Mouse (Mus musculus): ENCODE results near the gene Asl. TPM values are rescaled to one million over a fixed set of nuclear protein-coding genes. Genes with fewer than 3 reads are reported as not detected.

Gene Asl
- polyA plus RNA-seq, 1 experiment from 2014 or later, result 21.0 TPM

- ATAC-seq (replicated peaks; ENCODE audit: insufficient number of reproducible peaks, low FRiP score, low TSS enrichment, low read depth), result no peak
- Histone ChIP-seq H3K36me3 (replicated peaks; ENCODE audit: control insufficient read depth, insufficient read depth, low read depth, low read length) (no peaks in the 10 kb centered on the region), H3K27ac (replicated peaks; ENCODE audit: low read depth, low read length) (no peak overlapping the region), H3K9me3 (replicated peaks; ENCODE audit: control insufficient read depth, low read length) (no peaks in the 10 kb centered on the region), H3K4me3 (ENCODE audit: low read depth, low read length) (no peak overlapping the region), H3K4me2 (ENCODE audit: low read depth, low read length) (no peak overlapping the region), H3K9ac (replicated peaks; ENCODE audit: low read length) (no peak overlapping the region), H3K4me1 (ENCODE audit: control insufficient read depth, insufficient read depth, low read length) (no peaks in the 10 kb centered on the region), H3K27me3 (ENCODE audit: control insufficient read depth, insufficient read depth, low read length) (no peaks in the 10 kb centered on the region)
- no peak for DNase-seq (ENCODE audit: low spot score)
- 85% methylated on average over 4 of the region's 4 CpGs for WGBS
These were observed 54.7 kb downstream of the Asl start for GRCm38 (mm10) chr5:129974354-129974753.

GRCm38 (mm10) chr5:129971491-129971890 is 57.6 kb downstream of the Asl start:
- no peaks in the 10 kb centered on the region for H3K9me3 ChIP-seq (replicated peaks; ENCODE audit: control insufficient read depth, low read length)
- WGBS, result 91% methylated on average over 4 of the region's 4 CpGs
- no peak overlapping the region for H3K4me2 ChIP-seq (ENCODE audit: low read depth, low read length)
- no peaks in the 10 kb centered on the region for H3K36me3 ChIP-seq (replicated peaks; ENCODE audit: control insufficient read depth, insufficient read depth, low read depth, low read length)
- no peak overlapping the region for H3K27ac ChIP-seq (replicated peaks; ENCODE audit: low read depth, low read length)
- H3K4me1 ChIP-seq (ENCODE audit: control insufficient read depth, insufficient read depth, low read length), result no peaks in the 10 kb centered on the region
- no peaks in the 10 kb centered on the region for H3K27me3 ChIP-seq (ENCODE audit: control insufficient read depth, insufficient read depth, low read length)
- no peak overlapping the region for H3K4me3 ChIP-seq (ENCODE audit: low read depth, low read length)
- H3K9ac ChIP-seq (replicated peaks; ENCODE audit: low read length), result no peak overlapping the region
- DNase-seq (ENCODE audit: low spot score), result no peak
- ATAC-seq (replicated peaks; ENCODE audit: insufficient number of reproducible peaks, low FRiP score, low TSS enrichment, low read depth), result no peak

GRCm38 (mm10) chr5:129968417-129968816 is 60.6 kb downstream of the Asl start:
- no peak overlapping the region for H3K4me3 ChIP-seq (ENCODE audit: low read depth, low read length)
- 84% methylated on average over 7 of the region's 7 CpGs for WGBS
- no peaks in the 10 kb centered on the region for H3K27me3 ChIP-seq (ENCODE audit: control insufficient read depth, insufficient read depth, low read length)
- no peaks in the 10 kb centered on the region for H3K9me3 ChIP-seq (replicated peaks; ENCODE audit: control insufficient read depth, low read length)
- H3K27ac ChIP-seq (replicated peaks; ENCODE audit: low read depth, low read length), result no peak overlapping the region
- H3K36me3 ChIP-seq (replicated peaks; ENCODE audit: control insufficient read depth, insufficient read depth, low read depth, low read length), result no peaks in the 10 kb centered on the region
- ATAC-seq (replicated peaks; ENCODE audit: insufficient number of reproducible peaks, low FRiP score, low TSS enrichment, low read depth) (no peak), DNase-seq (ENCODE audit: low spot score) (no peak)
- no peaks in the 10 kb centered on the region for H3K4me1 ChIP-seq (ENCODE audit: control insufficient read depth, insufficient read depth, low read length)
- H3K4me2 ChIP-seq (ENCODE audit: low read depth, low read length), result no peak overlapping the region
- H3K9ac ChIP-seq (replicated peaks; ENCODE audit: low read length), result no peak overlapping the region

DNA sequence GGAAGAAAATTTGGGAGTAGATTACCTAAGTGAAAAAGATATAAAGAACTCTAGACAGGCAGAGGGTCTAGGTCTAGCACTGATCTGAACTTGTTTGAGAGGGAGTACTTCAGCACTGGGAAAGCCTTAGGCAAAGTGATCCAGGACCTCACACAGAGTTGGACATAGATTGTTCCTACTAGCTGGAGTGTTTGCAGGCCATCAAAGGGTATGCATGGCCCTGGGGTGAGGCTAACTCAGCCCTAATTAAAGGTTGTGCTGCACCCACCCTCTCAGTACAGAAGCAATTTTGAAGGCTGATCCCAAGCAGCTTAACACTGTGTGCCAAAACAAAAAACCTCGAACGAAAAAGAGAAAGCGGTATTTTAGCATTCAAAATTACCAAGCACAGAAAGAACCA is 62.6 kb downstream of the Asl start:
- no peak overlapping the region for H3K27ac ChIP-seq (replicated peaks; ENCODE audit: low read depth, low read length)
- 83% methylated on average over 3 of the region's 3 CpGs for WGBS
- ATAC-seq (replicated peaks; ENCODE audit: insufficient number of reproducible peaks, low FRiP score, low TSS enrichment, low read depth), result no peak

DNA sequence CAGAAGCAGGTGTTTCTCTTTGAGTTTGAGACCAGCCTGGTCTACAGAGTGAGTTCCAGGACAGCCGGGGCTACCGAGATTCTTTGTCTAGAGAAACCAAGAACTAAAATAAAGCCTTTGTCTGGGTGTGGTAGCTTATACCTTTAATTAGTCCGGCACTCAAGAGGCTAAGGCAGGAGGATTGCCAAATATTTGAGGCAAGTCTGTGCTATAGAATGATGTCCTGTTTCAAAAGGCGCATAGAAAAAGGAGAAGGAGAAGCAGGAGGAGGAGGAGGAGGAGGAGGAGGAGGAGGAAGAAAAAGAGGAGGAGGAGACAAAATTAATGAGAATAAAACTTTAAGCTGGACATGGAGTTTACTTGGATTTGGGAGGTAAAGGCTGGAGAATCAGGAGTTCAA is 65.8 kb downstream of the Asl start:
- Histone ChIP-seq H3K4me2 (ENCODE audit: low read depth, low read length) (no peak overlapping the region), H3K4me1 (ENCODE audit: control insufficient read depth, insufficient read depth, low read length) (no peaks in the 10 kb centered on the region), H3K9me3 (replicated peaks; ENCODE audit: control insufficient read depth, low read length) (no peaks in the 10 kb centered on the region), H3K9ac (replicated peaks; ENCODE audit: low read length) (no peak overlapping the region), H3K27me3 (ENCODE audit: control insufficient read depth, insufficient read depth, low read length) (no peaks in the 10 kb centered on the region), H3K27ac (replicated peaks; ENCODE audit: low read depth, low read length) (no peak overlapping the region), H3K4me3 (ENCODE audit: low read depth, low read length) (no peak overlapping the region), H3K36me3 (replicated peaks; ENCODE audit: control insufficient read depth, insufficient read depth, low read depth, low read length) (no peaks in the 10 kb centered on the region)
- DNase-seq (ENCODE audit: low spot score) (no peak), ATAC-seq (replicated peaks; ENCODE audit: insufficient number of reproducible peaks, low FRiP score, low TSS enrichment, low read depth) (no peak)
- 69% methylated on average over 4 of the region's 4 CpGs for WGBS

More for the DNA sequence above, 62.6 kb downstream of the Asl start:
- no peaks in the 10 kb centered on the region for H3K4me1 ChIP-seq (ENCODE audit: control insufficient read depth, insufficient read depth, low read length)
- H3K27me3 ChIP-seq (ENCODE audit: control insufficient read depth, insufficient read depth, low read length), result no peaks in the 10 kb centered on the region
- DNase-seq (ENCODE audit: low spot score), result no peak
- no peaks in the 10 kb centered on the region for H3K9me3 ChIP-seq (replicated peaks; ENCODE audit: control insufficient read depth, low read length)
- H3K4me2 ChIP-seq (ENCODE audit: low read depth, low read length), result no peak overlapping the region
- H3K4me3 ChIP-seq (ENCODE audit: low read depth, low read length), result no peak overlapping the region
- H3K36me3 ChIP-seq (replicated peaks; ENCODE audit: control insufficient read depth, insufficient read depth, low read depth, low read length), result no peaks in the 10 kb centered on the region
- H3K9ac ChIP-seq (replicated peaks; ENCODE audit: low read length), result no peak overlapping the region

Other genes starting within 250 kb of the Asl start
- 34.9 and 36.0 TPM in 2 replicates for gene Psph, start 241.8 kb downstream of the Asl start, polyA plus RNA-seq (2014; fragmentation: Nextera tagmentation; extraction: Ambion mirVana)
- gene Sumf2, start 182.3 kb downstream of the Asl start, polyA plus RNA-seq (2014; fragmentation: Nextera tagmentation; extraction: Ambion mirVana), result 58.3 and 64.4 TPM in 2 replicates
- 1,023 and 1,076 TPM in 2 replicates for gene Chchd2, start 141.8 kb downstream of the Asl start, polyA plus RNA-seq (2014; fragmentation: Nextera tagmentation; extraction: Ambion mirVana)
- 11.7 and 12.0 TPM in 2 replicates for gene Zbed5, start 133.5 kb downstream of the Asl start, polyA plus RNA-seq (2014; fragmentation: Nextera tagmentation; extraction: Ambion mirVana)
- 0.13 TPM in 1 of 2 replicates, not detected in the other for gene Phkg1, start 130.7 kb downstream of the Asl start, polyA plus RNA-seq (2014; fragmentation: Nextera tagmentation; extraction: Ambion mirVana)
- 4.3 TPM in 2 replicates for gene Nupr1l, start 120.7 kb downstream of the Asl start, polyA plus RNA-seq (2014; fragmentation: Nextera tagmentation; extraction: Ambion mirVana)
- gene Vkorc1l1, start 87.3 kb downstream of the Asl start, polyA plus RNA-seq (2014; fragmentation: Nextera tagmentation; extraction: Ambion mirVana), result 33.4 and 41.3 TPM in 2 replicates
- 45.1 and 45.5 TPM in 2 replicates for gene Gusb, start 26.2 kb downstream of the Asl start, polyA plus RNA-seq (2014; fragmentation: Nextera tagmentation; extraction: Ambion mirVana)
- 30.6 and 30.9 TPM in 2 replicates for gene Crcp, start within 50 bp of the Asl start, polyA plus RNA-seq (2014; fragmentation: Nextera tagmentation; extraction: Ambion mirVana)
- gene Tpst1, start 44.1 kb upstream of the Asl start, polyA plus RNA-seq (2014; fragmentation: Nextera tagmentation; extraction: Ambion mirVana), result 70.4 and 72.9 TPM in 2 replicates
- gene Kctd7, start 115.6 kb upstream of the Asl start, polyA plus RNA-seq (2014; fragmentation: Nextera tagmentation; extraction: Ambion mirVana), result 4.9 and 5.0 TPM in 2 replicates
- 23.6 and 25.1 TPM in 2 replicates for gene Rabgef1, start 142.6 kb upstream of the Asl start, polyA plus RNA-seq (2014; fragmentation: Nextera tagmentation; extraction: Ambion mirVana)
- gene Tmem248, start 187.8 kb upstream of the Asl start, polyA plus RNA-seq (2014; fragmentation: Nextera tagmentation; extraction: Ambion mirVana), result 34.5 and 37.1 TPM in 2 replicates
- gene Sbds, start 226.3 kb upstream of the Asl start, polyA plus RNA-seq (2014; fragmentation: Nextera tagmentation; extraction: Ambion mirVana), result 65.1 and 68.2 TPM in 2 replicates
- 27.8 and 30.1 TPM in 2 replicates for gene Tyw1, start 226.4 kb upstream of the Asl start, polyA plus RNA-seq (2014; fragmentation: Nextera tagmentation; extraction: Ambion mirVana)

Measured in embryonic facial prominence, embryonic 11.5 days (tissue).